Mouse (Mus musculus) stomach, embryonic 16.5 days (tissue): ENCODE measurements around the gene Prdm11. TPM values are rescaled to one million over a fixed set of nuclear protein-coding genes. Genes with fewer than 3 reads are reported as not detected.

Experiments
- ATAC-seq: fragments of 200-750 bp; cut with Nextera tagmentation; 2 replicates; pipeline ENCODE4 v1.8.0; 2017; ENCODE audit warnings: moderate number of reproducible peaks, moderate TSS enrichment; ENCODE audit not compliant: insufficient read depth, low FRiP score
- H3K27ac ChIP-seq: fragments of 300-500 bp; sonication (generic); 2 replicates; pipeline ENCODE4 v1.5.1; 2014; ENCODE audit warnings: low read length
- H3K27me3 ChIP-seq: fragments of 300-500 bp; sonication (generic); 2 replicates; pipeline ENCODE4 v1.6.1; 2014; ENCODE audit warnings: low read length, control low read depth, mixed read lengths; ENCODE audit not compliant: control insufficient read depth, insufficient read depth
- H3K36me3 ChIP-seq: fragments of 300-500 bp; sonication (generic); 2 replicates; pipeline ENCODE4 v1.6.1; 2014; ENCODE audit warnings: low read length; ENCODE audit not compliant: control insufficient read depth, insufficient read depth
- H3K4me1 ChIP-seq: fragments of 300-500 bp; sonication (generic); 2 replicates; pipeline ENCODE4 v1.6.1; 2014; ENCODE audit warnings: low read length, control low read depth, mixed read lengths; ENCODE audit not compliant: control insufficient read depth, insufficient read depth
- H3K4me2 ChIP-seq: fragments of 300-500 bp; sonication (generic); 2 replicates; pipeline ENCODE4 v1.6.1; 2014; ENCODE audit warnings: low read depth, low read length, mixed read lengths
- H3K4me3 ChIP-seq: fragments of 300-500 bp; sonication (generic); replicated peaks from 2 replicates; pipeline ENCODE4 v1.5.1; 2014; ENCODE audit warnings: mild to moderate bottlenecking, low read length
- H3K9ac ChIP-seq: fragments of 300-500 bp; sonication (generic); 2 replicates; pipeline ENCODE4 v1.6.1; 2014; ENCODE audit warnings: low read length
- H3K9me3 ChIP-seq: fragments of 300-500 bp; sonication (generic); replicated peaks from 2 replicates; pipeline ENCODE4 v1.6.1; 2016; ENCODE audit warnings: low read length, control low read depth; ENCODE audit not compliant: control insufficient read depth
- WGBS: fragments of 180-500 bp; shearing (Covaris S2); extraction: QIAGEN DNeasy Blood & Tissue Kit; methylation state at CpG from one replicate; pipeline ENCODE4 v1.1.7; 2014; 5-methylcytosine and 5-hydroxymethylcytosine counted together
- polyA plus RNA-seq: library from polyadenylated mRNA; unstranded; fragments of >200 nt; fragmentation: Nextera tagmentation; extraction: Ambion mirVana; gene quantifications from 2 replicates; pipeline ENCODE4 v1.2.1, GENCODE M21; 2015

Gene Prdm11
- polyA plus RNA-seq, 1 experiment from 2014 or later, result 9.9 TPM

- Histone ChIP-seq H3K27me3 (no peaks in the 10 kb centered on the region), H3K9me3 (no peaks in the 10 kb centered on the region), H3K4me2 (no peak overlapping the region), H3K27ac (peak overlapping the region; percentile 13; the same call in 1 of the 2 replicates), H3K4me1 (peaks cover 15% of the 10 kb centered on the region; the same call in 1 of the 2 replicates), H3K9ac (no peak overlapping the region), H3K36me3 (no peaks in the 10 kb centered on the region), H3K4me3 (no peak overlapping the region)
- WGBS, result 31% methylated on average over 3 of the region's 3 CpGs
- ATAC-seq, result peak; percentile 82; the same call in 1 of the 2 replicates
These were observed 36.9 kb upstream of the Prdm11 start for GRCm38 (mm10) chr2:93082846-93083245.

- H3K4me2 ChIP-seq, result no peak overlapping the region
- WGBS, result 48% methylated on average over 5 of the region's 5 CpGs
These were observed 35.1 kb upstream of the Prdm11 start for GRCm38 (mm10) chr2:93080871-93081608.

GRCm38 (mm10) chr2:93079394-93079793 lies 33.4 kb upstream of the Prdm11 start:
- no peaks in the 10 kb centered on the region for H3K9me3 ChIP-seq
- 69% methylated on average over 4 of the region's 4 CpGs for WGBS
- H3K4me3 ChIP-seq, result no peak overlapping the region
- H3K4me1 ChIP-seq, result peaks cover 15% of the 10 kb centered on the region; the same call in 1 of the 2 replicates
- H3K9ac ChIP-seq, result no peak overlapping the region
- H3K27me3 ChIP-seq, result no peaks in the 10 kb centered on the region
- H3K27ac ChIP-seq, result no peak overlapping the region
- H3K4me2 ChIP-seq, result no peak overlapping the region
- no peaks in the 10 kb centered on the region for H3K36me3 ChIP-seq
- no peak for ATAC-seq

More at GRCm38 (mm10) chr2:93080871-93081608, 35.1 kb upstream of the Prdm11 start:
- Histone ChIP-seq H3K4me1 (peaks cover 15% of the 10 kb centered on the region; the same call in 1 of the 2 replicates), H3K9ac (no peak overlapping the region), H3K9me3 (no peaks in the 10 kb centered on the region), H3K36me3 (no peaks in the 10 kb centered on the region), H3K4me3 (no peak overlapping the region), H3K27me3 (no peaks in the 10 kb centered on the region), H3K27ac (no peak overlapping the region)
- peak; percentile 8; the same call in 1 of the 2 replicates for ATAC-seq

- no peak overlapping the region for H3K27ac ChIP-seq
- H3K27me3 ChIP-seq, result no peaks in the 10 kb centered on the region
- WGBS, result 83% methylated on average over 6 of the region's 6 CpGs
- H3K36me3 ChIP-seq, result no peaks in the 10 kb centered on the region
- H3K9ac ChIP-seq, result no peak overlapping the region
- H3K4me3 ChIP-seq, result no peak overlapping the region
- no peaks in the 10 kb centered on the region for H3K9me3 ChIP-seq
- no peak overlapping the region for H3K4me2 ChIP-seq
- peaks cover 5% of the 10 kb centered on the region; the same call in 1 of the 2 replicates for H3K4me1 ChIP-seq
- no peak for ATAC-seq
These were observed 30.6 kb upstream of the Prdm11 start for GRCm38 (mm10) chr2:93076578-93076955.

GRCm38 (mm10) chr2:93075738-93076577 lies 30.0 kb upstream of the Prdm11 start:
- Histone ChIP-seq H3K4me1 (no peaks in the 10 kb centered on the region), H3K9me3 (no peaks in the 10 kb centered on the region), H3K4me3 (no peak overlapping the region), H3K4me2 (no peak overlapping the region), H3K36me3 (no peaks in the 10 kb centered on the region), H3K27ac (no peak overlapping the region), H3K27me3 (no peaks in the 10 kb centered on the region), H3K9ac (no peak overlapping the region)
- 44% methylated on average over 15 of the region's 15 CpGs for WGBS
- no peak for ATAC-seq

GRCm38 (mm10) chr2:93071656-93072055 lies 25.7 kb upstream of the Prdm11 start:
- no peak overlapping the region for H3K4me3 ChIP-seq
- H3K27me3 ChIP-seq, result no peaks in the 10 kb centered on the region
- WGBS, result 4% methylated on average over 12 of the region's 12 CpGs
- H3K27ac ChIP-seq, result no peak overlapping the region
- H3K9ac ChIP-seq, result no peak overlapping the region
- no peak overlapping the region for H3K4me2 ChIP-seq
- H3K36me3 ChIP-seq, result no peaks in the 10 kb centered on the region
- no peaks in the 10 kb centered on the region for H3K4me1 ChIP-seq
- H3K9me3 ChIP-seq, result no peaks in the 10 kb centered on the region
- ATAC-seq, result peak; percentile 33; the same call in 1 of the 2 replicates

- Histone ChIP-seq H3K9me3 (no peaks in the 10 kb centered on the region), H3K36me3 (no peaks in the 10 kb centered on the region), H3K27ac (no peak overlapping the region), H3K4me3 (no peak overlapping the region), H3K27me3 (no peaks in the 10 kb centered on the region), H3K4me2 (no peak overlapping the region), H3K9ac (no peak overlapping the region), H3K4me1 (no peaks in the 10 kb centered on the region)
- 46% methylated on average over 2 of the region's 2 CpGs for WGBS
- ATAC-seq, result 0 out of 2 replicates have a peak, but pooled peaks have one; percentile 7
These were observed 23.0 kb upstream of the Prdm11 start for GRCm38 (mm10) chr2:93068942-93069341.

GRCm38 (mm10) chr2:93063347-93063746 lies 17.4 kb upstream of the Prdm11 start:
- Histone ChIP-seq H3K36me3 (no peaks in the 10 kb centered on the region), H3K9me3 (no peaks in the 10 kb centered on the region), H3K4me3 (no peak overlapping the region), H3K9ac (no peak overlapping the region), H3K4me2 (no peak overlapping the region), H3K27me3 (no peaks in the 10 kb centered on the region), H3K27ac (no peak overlapping the region), H3K4me1 (no peaks in the 10 kb centered on the region)
- no peak for ATAC-seq
- WGBS, result 14% methylated on average over 2 of the region's 2 CpGs

- WGBS, result 13% methylated on average over 1 of the region's 1 CpGs
- Histone ChIP-seq H3K4me2 (no peak overlapping the region), H3K9ac (no peak overlapping the region), H3K4me3 (no peak overlapping the region), H3K36me3 (no peaks in the 10 kb centered on the region), H3K4me1 (peaks cover 1% of the 10 kb centered on the region; the same call in 1 of the 2 replicates), H3K9me3 (no peaks in the 10 kb centered on the region), H3K27ac (no peak overlapping the region), H3K27me3 (no peaks in the 10 kb centered on the region)
- ATAC-seq, result 0 out of 2 replicates have a peak, but pooled peaks have one; percentile 25
These were observed 5.9 kb upstream of the Prdm11 start for GRCm38 (mm10) chr2:93051873-93052272.
